Mouse (Mus musculus) mammary gland, adult 2 months (tissue): ENCODE results near the gene Gpr162. TPM values are rescaled to one million over a fixed set of nuclear protein-coding genes. Genes with fewer than 3 reads are reported as not detected.

Experiments
- polyA plus RNA-seq: library from polyadenylated mRNA; depleted of rRNA; stranded (reverse); fragments of >200 nt; gene quantifications from 2 replicates; pipeline ENCODE4 v1.2.3, GENCODE M21; 2012; ENCODE audit warnings: low replicate concordance; rRNA removed

The Gpr162 gene
- polyA plus RNA-seq: 1.3 and 2.7 TPM in 2 replicates

DNA sequence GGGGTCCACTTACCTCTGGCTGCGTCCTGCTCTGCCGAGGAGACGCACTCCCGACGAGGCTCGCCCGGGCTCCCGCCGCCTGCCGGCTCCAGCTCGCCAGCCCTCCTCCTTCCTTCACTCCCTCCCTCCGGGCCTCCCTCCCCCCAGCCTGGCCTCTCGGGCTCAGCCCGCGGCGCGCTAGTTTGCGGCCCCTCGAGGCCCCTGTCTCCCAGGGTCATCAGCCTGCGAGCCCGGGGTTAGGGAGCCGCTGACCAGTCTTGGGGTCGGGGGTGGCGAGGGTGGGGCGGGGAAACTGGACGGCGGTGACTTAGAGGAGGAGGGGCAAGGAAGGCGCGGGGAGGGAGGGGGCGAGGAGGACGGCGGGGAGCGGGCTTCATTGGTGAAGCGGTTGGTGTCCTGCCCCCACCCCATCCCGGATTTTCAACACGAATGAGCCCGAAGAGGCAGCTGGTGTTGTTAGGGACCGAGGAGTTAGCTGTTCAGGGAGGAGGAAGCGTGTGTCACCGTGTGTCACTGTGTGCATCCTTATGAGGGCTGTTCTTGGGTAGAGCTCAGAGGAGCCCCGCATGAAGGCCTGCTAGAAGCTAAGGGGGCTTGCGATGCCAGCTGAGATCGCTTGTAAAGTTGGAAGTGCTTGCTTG lies at the start of gene Gpr162:
Gpr162 (minus strand) TSS at position 326 of the 641 bp plus-strand sequence.

GRCm38 (mm10) chr6:124911533-124912218 lies 47.9 kb upstream of the Gpr162 start, which contains the start of gene Lag3:
Gene Lag3 (minus strand): TSS chr6:124911705.

GRCm38 (mm10) chr6:124887986-124888385 lies 24.2 kb upstream of the Gpr162 start, which contains the start of gene Cd4:
Gene Cd4 (minus strand): TSS chr6:124888221.

DNA sequence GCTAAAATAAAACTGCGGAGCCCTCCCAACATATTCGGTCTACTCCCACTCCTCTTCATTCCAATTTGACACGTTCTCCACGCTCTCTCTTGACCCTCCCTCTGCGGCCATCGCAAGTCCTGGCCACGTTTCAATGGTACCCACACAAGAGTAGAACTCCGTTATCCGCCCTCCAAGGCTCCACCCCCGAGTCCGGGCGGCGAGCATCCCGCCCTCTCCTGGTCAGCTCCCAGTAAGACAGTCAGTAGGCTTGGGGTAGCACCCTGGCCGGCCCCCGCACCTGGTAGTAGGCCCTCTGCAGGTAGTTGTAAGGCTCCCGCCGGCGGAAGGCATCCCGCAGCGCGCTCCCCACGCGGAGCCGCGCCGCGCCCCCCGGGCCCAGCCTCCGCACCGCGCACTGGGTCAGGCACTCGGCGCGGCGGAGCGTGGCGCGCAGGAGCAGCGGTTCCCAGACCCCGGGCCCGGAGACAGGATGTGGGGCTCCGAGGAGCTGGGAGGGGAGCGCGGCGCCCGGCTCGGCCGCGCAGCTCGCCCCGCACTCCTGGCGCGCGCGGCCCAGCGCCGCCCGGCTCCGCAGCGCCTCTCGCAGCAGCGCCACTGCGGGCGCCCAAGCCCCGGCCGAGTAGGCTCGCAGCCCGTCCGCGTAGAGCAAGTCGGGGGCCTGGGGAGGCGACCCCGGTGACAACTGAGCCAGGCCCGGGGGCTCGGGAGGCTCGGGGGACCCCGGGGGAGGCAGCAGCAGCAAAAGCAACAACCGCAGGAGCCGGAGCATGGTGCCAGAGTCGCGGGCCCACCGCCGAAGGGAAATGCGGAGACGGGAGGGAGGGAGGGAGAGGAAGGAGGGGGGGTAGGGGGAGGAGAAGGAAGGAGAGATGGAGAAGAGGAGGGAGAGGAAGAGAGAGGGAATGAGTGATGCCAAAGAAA lies 6.6 kb downstream of the Gpr162 start, which contains the start of gene P3h3:
P3h3 (minus strand) TSS at position 837 of the 924 bp plus-strand sequence.

GRCm38 (mm10) chr6:124840241-124841167 lies 23.3 kb downstream of the Gpr162 start, which contains the start of gene Gnb3:
Gene Gnb3 (minus strand): TSS chr6:124840275.

GRCm38 (mm10) chr6:124828868-124829798 lies 34.6 kb downstream of the Gpr162 start, which contains the start of the genes Usp5 and Cdca3:
Gene Usp5 (minus strand): TSS chr6:124829484.
Gene Cdca3 (plus strand): TSS chr6:124829547.

DNA sequence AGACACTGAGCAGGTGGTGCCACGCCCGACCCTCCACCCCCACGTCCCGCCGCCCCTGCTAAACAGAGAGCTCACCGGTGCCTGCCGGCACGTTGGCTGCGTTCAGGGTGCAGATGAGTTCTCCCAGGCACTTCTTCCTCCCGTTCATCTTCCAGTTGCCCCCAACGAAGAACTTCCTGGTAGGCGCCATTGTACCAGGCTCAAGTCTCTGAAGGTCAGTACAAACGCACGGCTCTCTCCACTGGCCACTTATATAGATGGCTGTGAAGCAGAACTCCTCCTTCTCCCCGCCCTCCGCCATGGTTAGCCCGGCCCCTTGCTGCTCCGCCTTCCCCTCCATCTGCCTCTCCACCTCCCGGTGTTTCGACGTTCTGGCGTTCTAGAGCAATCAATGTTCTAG lies 49.9 kb downstream of the Gpr162 start, which contains the start of gene Tpi1:
Tpi1 (minus strand) TSS at position 364 of the 400 bp plus-strand sequence.

Other genes starting within 250 kb of the Gpr162 start
- gene C1s2, start 227.9 kb downstream of the Gpr162 start, polyA plus RNA-seq: 0.10 and 0.45 TPM in 2 replicates
- 150 and 207 TPM in 2 replicates for gene Lpcat3, start 201.0 kb downstream of the Gpr162 start, polyA plus RNA-seq
- gene Emg1, start 151.8 kb downstream of the Gpr162 start, polyA plus RNA-seq: 37.9 and 58.8 TPM in 2 replicates
- 115 and 126 TPM in 2 replicates for gene Phb2, start 151.6 kb downstream of the Gpr162 start, polyA plus RNA-seq
- gene Ptpn6, start 125.3 kb downstream of the Gpr162 start, polyA plus RNA-seq: 82.7 and 124 TPM in 2 replicates
- gene Grcc10, start 122.6 kb downstream of the Gpr162 start, polyA plus RNA-seq: 242 and 257 TPM in 2 replicates
- gene Gm45234, start 108.0 kb downstream of the Gpr162 start, polyA plus RNA-seq: not detected in 2 replicates
- gene Atn1, start 107.5 kb downstream of the Gpr162 start, polyA plus RNA-seq: 25.6 and 59.6 TPM in 2 replicates
- gene Eno2, start 94.3 kb downstream of the Gpr162 start, polyA plus RNA-seq: 11.8 and 17.7 TPM in 2 replicates
- 0.76 and 1.5 TPM in 2 replicates for gene Lrrc23, start 84.3 kb downstream of the Gpr162 start, polyA plus RNA-seq
- 16.4 and 26.4 TPM in 2 replicates for gene Spsb2, start 55.3 kb downstream of the Gpr162 start, polyA plus RNA-seq
- 313 and 1,090 TPM in 2 replicates for gene Tpi1, start 49.7 kb downstream of the Gpr162 start, polyA plus RNA-seq
- 84.8 and 98.1 TPM in 2 replicates for gene Usp5, start 34.5 kb downstream of the Gpr162 start, polyA plus RNA-seq
- gene Cdca3, start 34.4 kb downstream of the Gpr162 start, polyA plus RNA-seq: 7.1 and 9.3 TPM in 2 replicates
- gene Gnb3, start 23.7 kb downstream of the Gpr162 start, polyA plus RNA-seq: 0.55 TPM in 1 of 2 replicates, not detected in the other
- gene P3h3, start 6.2 kb downstream of the Gpr162 start, polyA plus RNA-seq: 29.1 and 38.5 TPM in 2 replicates
- 25.7 and 33.5 TPM in 2 replicates for gene Cd4, start 24.2 kb upstream of the Gpr162 start, polyA plus RNA-seq
- 9.6 and 17.2 TPM in 2 replicates for gene Lag3, start 47.7 kb upstream of the Gpr162 start, polyA plus RNA-seq
- 1,592 and 1,640 TPM in 2 replicates for gene Ptms, start 56.1 kb upstream of the Gpr162 start, polyA plus RNA-seq
- 328 and 380 TPM in 2 replicates for gene Mlf2, start 67.4 kb upstream of the Gpr162 start, polyA plus RNA-seq
- 176 and 323 TPM in 2 replicates for gene Cops7a, start 101.6 kb upstream of the Gpr162 start, polyA plus RNA-seq
- gene Pianp, start 132.7 kb upstream of the Gpr162 start, polyA plus RNA-seq: 5.0 and 7.7 TPM in 2 replicates
- 61.5 and 67.0 TPM in 2 replicates for gene Zfp384, start 145.2 kb upstream of the Gpr162 start, polyA plus RNA-seq
- gene Ing4, start 175.8 kb upstream of the Gpr162 start, polyA plus RNA-seq: 37.4 and 67.5 TPM in 2 replicates
- 29.9 and 38.8 TPM in 2 replicates for gene Acrbp, start 185.7 kb upstream of the Gpr162 start, polyA plus RNA-seq
- gene Lpar5, start 203.9 kb upstream of the Gpr162 start, polyA plus RNA-seq: 26.4 and 31.1 TPM in 2 replicates
- 30.4 and 134 TPM in 2 replicates for gene Chd4, start 232.0 kb upstream of the Gpr162 start, polyA plus RNA-seq